Mouse (Mus musculus): Measurements from ENCODE around the gene Ifit1bl1.
A peak's percentile ranks its signal among the peaks of the same experiment; 100 is the strongest.
"Not testable (repeated sequence)": the region's sequence is repeated elsewhere in the genome, so short reads cannot be mapped to it uniquely, and the experiment has no call there.

Ifit1bl1 gene

DNA sequence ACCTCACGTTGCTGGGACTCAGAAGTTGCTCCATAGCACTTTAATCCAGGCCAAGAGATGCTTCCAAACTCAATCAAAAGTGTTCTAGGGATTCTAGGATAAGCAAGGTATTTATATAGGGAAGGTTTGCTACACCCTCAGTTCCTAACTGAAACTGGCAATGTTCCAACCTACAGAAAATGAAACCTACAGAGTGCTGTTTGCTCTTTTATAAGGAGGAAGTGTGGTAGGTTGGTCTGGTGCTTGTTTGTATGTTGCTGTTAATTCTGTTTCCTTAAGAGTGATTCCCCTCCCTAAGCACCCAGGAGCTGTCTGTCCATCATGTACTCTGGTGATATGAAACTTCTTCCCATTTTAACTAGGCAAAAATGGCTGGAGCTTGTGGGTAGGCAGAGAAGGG, at the start of gene Ifit1bl1:
TSS of gene Ifit1bl1 (minus strand) at position 69 of the 400 bp plus-strand sequence.
- not testable (repeated sequence) for DNase-seq (ENCODE audit: low spot score in 2 of 2)

DNA sequence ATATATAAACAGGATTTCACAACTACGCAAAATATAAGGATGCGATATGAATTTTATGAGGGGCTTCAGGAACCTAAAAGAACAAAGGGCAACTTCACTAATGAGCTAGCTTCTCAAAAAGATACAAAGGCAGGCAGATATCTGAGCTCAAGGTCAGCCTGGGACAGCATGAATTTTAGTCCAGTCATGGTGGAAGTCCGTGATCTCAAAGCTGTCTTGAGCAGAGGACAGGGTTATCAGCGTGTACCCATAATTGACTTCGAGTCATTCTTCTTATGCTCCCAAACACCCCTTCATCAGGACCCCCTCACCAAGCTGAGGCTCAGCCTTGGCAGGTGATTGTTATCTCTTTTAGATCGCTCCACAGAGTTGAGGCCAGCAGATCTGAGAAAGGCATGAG, 49.2 kb upstream of the Ifit1bl1 start:
- no peak for DNase-seq (ENCODE audit: low spot score in 2 of 2)

DNA sequence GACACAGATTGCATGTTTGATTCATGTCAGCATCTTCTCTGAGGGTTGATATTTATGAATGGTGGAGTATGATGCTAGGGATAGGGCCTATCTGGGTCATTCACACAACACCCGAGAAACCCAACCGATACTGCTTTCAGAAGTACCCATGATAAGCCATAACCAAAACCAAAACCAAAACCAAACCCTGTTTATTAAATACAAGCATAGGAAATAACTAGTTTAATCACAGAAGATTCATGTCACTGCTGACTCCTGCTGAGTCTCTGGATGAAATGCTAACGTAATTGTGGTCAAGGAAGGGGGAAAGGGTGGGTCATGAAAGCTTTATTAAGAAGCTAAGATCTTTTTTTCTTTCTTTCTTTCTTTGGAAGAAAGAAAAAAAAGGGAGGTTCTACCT, 48.5 kb upstream of the Ifit1bl1 start:
- DNase-seq (ENCODE audit: low spot score in 2 of 2), result no peak

DNA sequence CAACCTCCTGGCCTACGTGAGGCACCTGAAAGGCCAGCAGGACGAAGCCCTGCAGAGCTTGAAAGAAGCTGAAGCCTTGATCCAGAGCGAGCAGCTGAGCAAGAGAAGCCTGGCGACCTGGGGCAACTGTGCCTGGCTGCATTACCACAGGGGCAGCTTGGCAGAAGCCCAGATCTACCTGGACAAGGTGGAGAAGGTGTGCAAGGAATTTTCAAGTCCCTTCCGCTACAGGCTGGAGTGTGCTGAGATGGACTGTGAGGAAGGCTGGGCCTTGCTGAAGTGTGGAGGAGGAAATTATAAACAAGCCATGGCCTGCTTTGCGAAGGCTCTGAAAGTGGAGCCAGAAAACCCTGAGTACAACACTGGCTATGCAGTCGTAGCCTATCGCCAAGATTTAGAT, 45.9 kb upstream of the Ifit1bl1 start:
- not testable (repeated sequence) for DNase-seq (ENCODE audit: low spot score in 2 of 2)

DNA sequence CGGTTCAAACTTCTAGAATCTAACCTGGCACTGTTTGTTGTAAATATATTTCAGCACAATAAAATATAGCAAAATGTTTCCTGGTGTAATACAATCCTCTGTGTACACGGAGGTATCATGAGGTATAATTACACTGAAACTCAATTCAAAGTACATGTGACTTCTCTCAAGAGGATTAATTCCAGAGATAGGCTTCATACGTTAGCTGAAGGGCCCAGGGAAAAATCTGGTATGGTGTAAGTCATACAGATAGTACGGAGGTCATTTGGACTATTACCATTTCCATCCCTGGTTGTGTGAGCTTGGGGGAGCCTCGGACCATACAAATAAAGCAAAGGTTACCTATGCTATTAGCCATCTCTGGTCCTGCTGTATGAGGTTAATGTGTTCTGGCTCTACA, 40.9 kb upstream of the Ifit1bl1 start:
- DNase-seq (ENCODE audit: low spot score in 2 of 2), result no peak

DNA sequence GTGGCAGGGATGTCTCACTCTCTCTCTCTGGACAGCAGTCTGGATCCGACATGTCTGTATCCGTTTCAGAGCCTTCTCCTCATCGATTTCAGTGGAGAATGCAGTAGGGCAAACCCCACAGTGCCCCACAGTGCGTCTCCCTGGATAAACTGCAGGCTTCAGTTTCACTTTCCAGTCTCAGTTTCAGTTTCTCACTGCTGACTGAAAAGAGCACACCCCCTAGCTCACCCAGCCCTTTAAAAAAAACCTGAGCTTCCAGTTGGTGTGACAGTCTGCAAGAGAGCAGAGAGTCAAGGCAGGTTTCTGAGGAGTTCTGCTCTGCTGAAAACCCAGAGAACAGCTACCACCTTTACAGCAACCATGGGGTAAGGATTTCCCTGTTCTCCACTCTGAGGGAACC, 38.9 kb upstream of the Ifit1bl1 start, which contains the start of the genes Ifit1bl2 and Ifit1:
TSS of gene Ifit1bl2 (minus strand) at position 121 of the 400 bp plus-strand sequence.
TSS of gene Ifit1 (plus strand) at position 249 of the 400 bp plus-strand sequence.
- DNase-seq (ENCODE audit: low spot score in 2 of 2), result no peak

DNA sequence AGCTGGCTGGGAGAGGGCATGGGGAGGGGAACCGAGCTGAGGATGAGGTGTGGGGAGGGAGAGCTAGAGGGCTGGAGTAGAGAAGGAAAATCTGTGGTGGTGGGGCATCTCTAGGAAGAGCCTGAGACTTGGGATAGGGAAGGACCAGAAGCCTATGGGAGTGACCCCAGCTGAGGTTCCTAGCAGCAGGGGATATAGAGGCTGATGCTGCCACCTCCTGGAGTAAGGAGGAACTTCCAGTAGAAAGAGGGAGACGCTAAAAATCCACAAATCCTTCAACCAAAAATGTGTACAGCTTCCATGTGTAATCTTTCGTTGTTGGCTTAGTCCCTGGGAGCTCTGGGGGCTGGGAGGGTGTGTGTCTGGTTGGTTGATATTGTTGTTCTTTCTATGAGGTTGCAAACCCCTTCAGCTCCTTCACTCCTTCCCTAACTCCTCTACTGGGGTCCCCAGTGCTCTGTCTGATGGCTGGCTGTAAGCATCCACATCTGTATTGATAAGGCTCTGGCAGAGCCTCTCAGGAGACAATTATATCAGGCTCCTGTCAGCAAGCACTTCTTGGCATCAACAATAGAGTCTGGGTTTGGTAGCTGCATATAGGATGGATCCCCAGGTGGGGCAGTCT, 35.3 kb upstream of the Ifit1bl1 start:
- DNase-seq (ENCODE audit: low spot score in 2 of 2), result peak in 1 of 2 experiments; percentile 47

DNA sequence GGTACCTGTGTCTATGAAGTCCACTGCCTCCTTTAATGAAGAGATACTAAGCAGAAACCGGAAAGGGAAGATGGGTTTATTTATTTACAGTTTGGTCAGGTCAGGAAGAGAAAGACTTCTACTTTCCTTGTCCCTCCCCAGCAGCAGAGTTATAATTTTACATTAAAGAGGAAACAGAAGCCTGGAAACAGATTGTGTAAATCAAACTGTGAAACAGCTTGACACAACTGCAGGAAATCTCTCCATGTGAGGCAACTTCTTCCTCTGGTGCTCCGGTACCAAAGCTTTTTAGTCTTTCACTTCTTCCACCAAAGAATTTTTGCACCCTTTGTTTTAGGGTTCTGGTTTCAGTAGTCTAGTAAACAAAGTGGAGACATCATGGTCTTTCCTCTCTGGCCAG, 31.7 kb upstream of the Ifit1bl1 start:
- no peak for DNase-seq (ENCODE audit: low spot score in 2 of 2)

DNA sequence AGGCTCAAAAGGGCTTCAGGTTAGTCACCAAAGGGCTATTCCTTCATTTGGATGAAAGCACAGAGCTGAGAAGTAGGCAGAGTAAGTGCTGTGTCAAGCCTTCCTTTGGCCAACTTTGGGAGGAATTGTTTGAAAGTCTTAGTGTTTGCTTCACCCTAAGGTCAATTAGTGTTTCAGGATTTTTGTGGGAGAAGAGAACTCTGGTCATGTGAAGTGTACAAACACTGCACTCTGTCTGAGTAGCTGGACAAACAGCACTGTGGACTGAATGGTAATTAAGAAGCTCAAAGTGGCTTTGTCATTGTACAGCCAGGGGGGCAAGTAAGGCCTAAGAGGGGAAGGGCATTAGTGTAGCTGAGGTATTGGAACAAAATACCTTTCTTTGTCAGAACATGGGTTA, 29.7 kb upstream of the Ifit1bl1 start:
- DNase-seq (ENCODE audit: low spot score in 2 of 2), result no peak

DNA sequence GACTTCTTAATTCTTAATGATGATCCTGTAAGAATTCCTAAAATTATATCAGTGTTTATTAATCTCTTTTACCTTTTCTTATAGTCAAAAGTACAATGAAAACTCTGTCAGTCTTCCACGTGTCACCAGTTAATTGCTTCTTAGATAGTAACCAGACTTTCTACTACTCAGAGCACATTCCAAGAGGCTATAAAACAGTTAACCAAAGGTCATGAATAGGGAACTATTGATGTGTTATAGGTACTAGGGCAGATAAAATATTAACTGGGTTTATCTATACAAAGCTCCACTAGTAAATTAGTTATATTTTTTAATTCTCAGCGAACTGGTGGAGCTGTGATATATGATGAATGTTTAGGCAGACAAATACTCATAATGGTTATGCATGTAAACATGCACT, 25.7 kb upstream of the Ifit1bl1 start:
- no peak for DNase-seq (ENCODE audit: low spot score in 2 of 2)

DNA sequence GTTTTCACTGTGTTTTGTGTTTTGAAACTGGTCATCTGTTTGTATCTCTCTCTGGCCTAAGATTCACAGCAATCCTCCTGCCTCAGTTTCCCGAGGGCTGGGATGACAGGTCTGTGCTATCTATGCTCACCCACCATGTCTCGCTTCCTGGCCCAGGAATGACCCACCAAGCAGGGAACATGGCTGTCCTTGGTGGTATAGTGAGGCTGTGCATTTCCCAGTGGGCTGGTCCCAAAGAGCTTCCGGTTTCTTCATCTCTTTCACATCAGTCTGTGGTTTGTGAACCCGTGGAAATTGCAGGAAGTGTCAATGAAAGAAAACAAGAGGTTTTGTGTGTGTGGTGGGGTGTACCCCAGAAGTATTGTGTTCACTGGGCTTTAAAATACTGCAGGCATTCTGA, 22.9 kb upstream of the Ifit1bl1 start:
- no peak for DNase-seq (ENCODE audit: low spot score in 2 of 2)

DNA sequence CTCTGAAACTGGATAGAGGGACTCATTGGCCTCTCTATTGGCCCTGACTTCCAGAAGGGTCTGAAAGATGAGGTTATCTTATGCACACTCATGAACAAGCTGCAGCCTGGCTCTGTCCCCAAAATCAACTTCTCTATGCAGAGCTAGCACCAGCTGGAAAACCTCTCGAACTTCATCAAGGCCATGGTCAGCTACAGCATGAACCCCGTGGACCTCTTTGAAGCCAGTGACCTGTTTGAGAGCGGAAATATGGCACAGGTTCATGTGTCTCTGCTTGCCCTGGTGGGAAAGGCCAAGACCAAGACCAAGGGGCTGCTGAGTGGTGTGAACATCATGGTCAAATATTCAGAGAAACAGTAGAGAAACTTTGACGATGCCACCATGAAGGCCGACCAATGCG, 22.0 kb upstream of the Ifit1bl1 start:
- DNase-seq (ENCODE audit: low spot score in 2 of 2), result no peak

DNA sequence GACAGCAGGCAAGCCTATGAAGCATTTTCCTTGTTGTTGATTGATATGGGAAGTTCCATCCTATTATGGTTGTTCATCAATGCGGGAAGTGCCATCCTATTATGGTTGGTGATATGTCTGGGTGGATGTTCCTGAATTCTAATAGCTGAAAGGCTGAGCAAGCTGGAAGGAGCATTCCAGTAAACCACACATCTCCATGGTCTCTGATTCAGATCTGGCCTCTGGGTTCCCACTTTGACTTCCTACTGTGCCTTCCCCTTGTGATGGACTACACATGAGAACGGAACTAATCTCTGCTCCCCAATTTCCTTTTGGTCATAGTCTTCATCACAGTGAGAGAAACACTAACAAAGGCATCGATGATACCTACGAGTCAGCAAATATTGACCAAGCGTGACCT, 19.1 kb upstream of the Ifit1bl1 start:
- no peak for DNase-seq (ENCODE audit: low spot score in 2 of 2)

DNA sequence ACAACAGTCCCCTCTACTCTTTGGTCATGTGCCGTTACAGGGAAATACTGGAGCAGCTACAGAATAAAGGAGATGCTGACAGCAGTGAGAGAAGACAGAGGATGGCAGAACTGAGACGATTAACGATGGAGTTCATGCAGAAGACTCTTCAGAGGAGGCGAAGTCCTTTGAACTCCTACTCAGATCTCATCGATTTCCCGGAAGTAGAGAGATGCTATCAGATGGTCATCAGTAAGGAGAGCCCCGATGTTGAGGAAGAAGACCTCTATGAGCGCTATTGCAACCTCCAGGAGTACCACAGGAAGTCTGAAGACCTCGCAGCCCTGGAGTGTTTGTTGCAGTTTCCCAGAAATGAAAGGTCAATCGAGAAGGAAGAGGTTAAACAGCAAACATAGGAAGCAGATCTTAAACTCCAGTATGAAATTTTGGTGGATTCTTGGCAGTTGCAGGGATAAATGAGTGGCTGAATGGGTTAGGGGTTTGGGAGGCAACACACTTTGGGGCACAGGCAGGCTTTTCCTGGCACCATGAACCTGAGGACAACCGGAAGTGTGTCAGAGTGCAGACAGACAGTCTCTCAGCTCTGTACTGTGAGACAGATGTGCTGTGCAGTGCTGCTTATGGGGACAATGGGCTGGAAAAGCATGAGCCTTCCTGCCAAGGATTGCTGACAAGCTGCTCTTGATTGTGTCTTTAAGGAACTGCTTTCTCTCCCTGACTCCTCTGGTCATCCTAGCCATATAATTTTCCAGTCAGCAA, 10.7 kb upstream of the Ifit1bl1 start:
- DNase-seq (ENCODE audit: low spot score in 2 of 2), result not testable (repeated sequence)

DNA sequence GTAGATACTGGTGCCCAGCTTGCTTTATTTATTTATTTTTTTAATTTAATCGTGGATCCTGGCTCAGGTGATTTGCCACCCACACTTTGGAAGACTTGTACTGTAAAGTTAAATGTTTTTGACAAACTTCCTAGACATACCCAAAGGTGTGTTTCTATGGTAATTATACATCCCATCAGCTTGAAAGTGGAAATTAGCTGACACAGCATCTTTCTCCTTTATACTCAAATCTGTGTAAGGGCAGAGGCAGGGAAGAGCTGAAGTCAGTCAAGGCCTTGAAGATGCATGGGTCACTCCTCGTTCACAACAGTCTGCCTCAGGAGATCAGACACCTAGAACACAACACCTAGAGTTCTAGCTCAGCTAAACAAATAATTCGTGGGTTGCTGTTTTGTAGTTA, 8.4 kb upstream of the Ifit1bl1 start:
- DNase-seq (ENCODE audit: low spot score in 2 of 2), result not testable (repeated sequence)

DNA sequence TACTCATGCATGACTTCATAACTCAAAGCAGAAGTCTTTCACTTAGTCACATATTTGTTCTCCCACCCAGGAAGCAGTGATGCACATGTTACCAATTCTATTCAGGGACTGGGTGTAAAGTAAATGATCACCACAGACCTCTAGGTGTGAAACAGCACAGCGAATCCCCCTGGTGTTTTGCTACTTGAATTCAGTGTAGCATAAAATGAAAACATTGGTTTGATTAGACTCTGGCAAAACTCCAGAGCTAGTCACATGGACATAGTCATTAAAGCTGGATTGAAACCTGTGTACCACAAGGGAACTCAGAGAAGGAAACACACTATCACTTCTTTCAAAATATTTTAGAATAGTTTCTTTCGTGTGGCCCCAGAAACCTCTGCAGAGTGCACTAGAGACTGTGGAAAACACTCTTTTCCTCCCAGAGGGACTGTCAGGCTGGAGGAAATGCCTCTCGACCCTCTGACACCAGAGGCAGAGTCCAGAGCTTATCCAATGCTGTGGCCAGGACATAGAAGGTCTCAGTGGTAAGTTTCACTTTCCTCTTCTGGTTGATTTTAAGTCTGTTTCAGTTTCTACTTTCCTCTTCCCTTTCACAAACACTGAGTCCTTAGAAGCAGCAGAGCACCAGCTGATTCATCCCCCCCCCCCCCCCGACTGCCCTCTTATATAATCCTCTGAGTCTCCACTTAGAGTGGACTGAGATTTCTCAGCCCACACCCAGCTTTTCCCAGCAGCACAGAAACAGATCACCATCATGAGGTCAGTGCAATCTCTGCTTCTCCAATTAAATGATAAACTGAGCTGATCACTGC, 5.7 kb upstream of the Ifit1bl1 start, which contains the start of gene Ifit3b:
TSS of gene Ifit3b (plus strand) at position 734 of the 815 bp plus-strand sequence.
- not testable (repeated sequence) for DNase-seq (ENCODE audit: low spot score in 2 of 2)

DNA sequence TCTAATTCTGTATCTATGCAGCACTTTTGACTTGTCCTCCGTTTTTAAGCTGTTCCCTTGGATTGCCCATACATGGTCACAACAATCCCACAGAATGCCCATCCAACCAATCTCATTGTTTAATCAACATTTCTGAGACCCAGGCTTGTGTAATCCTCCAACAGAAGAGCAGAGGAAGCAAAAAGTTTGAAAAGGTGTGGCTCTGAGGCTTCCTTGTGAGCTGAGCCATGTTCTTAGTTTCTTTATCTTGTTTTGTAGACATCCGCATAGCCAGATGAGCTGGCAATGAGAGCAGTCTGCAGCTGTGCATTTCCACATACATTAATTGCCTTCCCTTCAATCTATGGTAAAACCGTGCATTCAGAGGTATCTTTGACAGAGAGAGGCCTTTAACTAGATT, 3.7 kb upstream of the Ifit1bl1 start:
- DNase-seq (ENCODE audit: low spot score in 2 of 2), result no peak

DNA sequence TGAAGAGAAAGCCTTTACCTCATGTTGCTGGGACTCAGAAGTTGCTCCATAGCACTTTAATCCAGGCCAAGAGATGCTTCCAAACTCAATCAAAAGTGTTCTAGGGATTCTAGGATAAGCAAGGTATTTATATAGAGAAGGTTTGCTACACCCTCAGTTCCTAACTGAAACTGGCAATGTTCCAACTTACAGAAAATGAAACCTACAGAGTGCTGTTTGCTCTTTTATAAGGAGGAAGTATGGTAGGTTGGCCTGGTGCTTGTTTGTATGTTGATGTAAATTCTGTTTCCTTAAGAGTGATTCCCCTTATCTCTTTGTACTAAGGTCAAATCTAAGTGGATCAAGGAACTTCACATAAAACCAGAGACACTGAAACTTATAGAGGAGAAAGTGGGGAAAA, 2.5 kb downstream of the Ifit1bl1 start:
- not testable (repeated sequence) for DNase-seq (ENCODE audit: low spot score in 2 of 2)

DNA sequence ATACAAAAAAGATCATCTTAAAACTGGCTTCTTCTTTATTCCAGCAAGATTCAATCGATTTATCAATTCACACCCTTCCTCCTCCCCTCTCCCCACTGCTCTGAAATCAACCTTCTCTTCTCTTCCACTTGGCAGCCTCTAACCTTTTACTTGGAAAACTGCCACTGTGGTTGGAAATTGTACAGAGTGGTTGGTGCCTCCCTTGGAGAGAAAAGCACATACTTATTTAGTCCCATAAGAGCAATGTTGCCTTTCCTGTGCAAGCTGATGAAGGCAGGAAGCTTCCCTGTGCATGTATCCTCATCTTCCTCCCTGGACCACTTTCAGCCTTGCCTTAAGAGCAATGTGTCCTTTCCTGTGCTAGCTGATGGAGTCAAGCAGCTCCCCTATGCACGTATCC, 3.4 kb downstream of the Ifit1bl1 start:
- DNase-seq (ENCODE audit: low spot score in 2 of 2), result peak; percentile 13 to 27

DNA sequence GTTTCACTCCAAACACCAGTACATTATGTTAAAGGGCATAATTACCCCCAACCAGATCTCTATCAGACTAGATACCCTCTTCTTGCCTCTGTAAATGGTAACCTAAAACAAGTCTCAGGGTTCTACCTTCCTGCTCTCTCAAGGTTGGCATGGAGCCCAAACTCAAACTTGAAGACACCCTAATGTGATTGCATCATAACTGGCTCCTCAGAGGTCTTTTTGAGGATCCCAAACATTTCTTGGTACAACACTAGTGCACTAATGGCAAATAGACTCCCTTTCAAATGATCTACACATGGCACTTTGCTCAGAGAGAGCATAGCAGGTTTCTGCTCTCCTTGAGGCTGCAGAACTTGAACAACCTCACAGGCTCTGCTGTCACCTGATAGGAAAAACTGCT, 4.9 kb downstream of the Ifit1bl1 start:
- no peak for DNase-seq (ENCODE audit: low spot score in 2 of 2)

DNA sequence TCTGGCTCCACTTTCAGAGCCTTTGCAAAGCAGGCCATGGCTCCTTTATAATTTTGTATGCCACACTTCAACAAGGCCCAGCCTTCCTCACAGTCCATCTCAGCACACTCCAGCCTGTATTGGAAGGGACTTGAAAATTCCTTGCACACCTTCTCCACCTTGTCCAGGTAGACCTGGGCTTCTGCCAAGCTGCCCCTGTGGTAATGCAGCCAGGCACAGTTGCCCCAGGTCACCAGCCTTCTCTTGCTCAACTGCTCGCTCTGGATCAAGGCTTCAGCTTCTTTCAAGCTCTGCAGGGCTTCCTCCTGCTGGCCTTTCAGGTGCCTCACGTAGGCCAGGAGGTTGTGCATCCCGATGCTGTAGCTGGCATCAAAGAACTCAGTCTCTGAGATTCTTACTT, 7.2 kb downstream of the Ifit1bl1 start:
- not testable (repeated sequence) for DNase-seq (ENCODE audit: low spot score in 2 of 2)

DNA sequence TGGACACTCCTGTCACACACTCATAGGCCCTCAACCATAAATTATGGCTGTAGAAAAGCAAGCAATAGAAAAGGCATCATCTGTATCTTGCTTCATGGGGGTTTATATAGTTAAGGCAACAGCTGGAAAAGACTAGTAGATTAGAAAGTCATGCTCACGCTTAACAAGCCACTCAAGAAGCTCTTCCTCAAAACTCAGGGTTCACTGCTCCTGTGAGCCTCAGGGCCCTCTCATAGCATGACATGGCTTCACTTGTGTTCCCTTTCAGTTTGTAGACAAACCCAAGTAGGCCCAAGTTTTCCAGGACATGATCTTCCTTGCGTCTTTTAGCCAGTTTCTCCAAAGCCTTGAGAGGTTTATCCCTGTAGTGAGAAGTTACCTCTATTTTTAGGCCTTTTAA, 8.3 kb downstream of the Ifit1bl1 start:
- DNase-seq (ENCODE audit: low spot score in 2 of 2), result no peak

Measured in frontal cortex, postnatal 10 days (tissue).